Mouse (Mus musculus) kidney, adult 2 months (tissue): ENCODE data around the gene Shld1.

Source experiments
- CTCF ChIP-seq: fragments of 200-500 bp; conservative IDR thresholded peaks from 2 replicates; pipeline ENCODE4 v1.5.1; 2011; ENCODE audit warnings: low read depth, mild to moderate bottlenecking, control low read depth, low read length, moderate library complexity, mixed read lengths; ENCODE audit not compliant: insufficient read depth, insufficient read length
- POLR2A ChIP-seq: fragments of 200-500 bp; IDR thresholded peaks from one replicate; pipeline ENCODE4 v1.6.1; 2011; ENCODE audit warnings: low read depth, low read length, control low read depth

GRCm38 (mm10) chr2:132733603-132734573, 47.2 kb downstream of the Shld1 start:
- TF ChIP-seq POLR2A, result no peak
- no peak for TF ChIP-seq CTCF
